Mouse (Mus musculus): ENCODE data around the gene Atxn7l1.
"Not testable (repeated sequence)": the region's sequence is repeated elsewhere in the genome, so short reads cannot be mapped to it uniquely, and the experiment has no call there.

GRCm38 (mm10) chr12:33164019-33164418 lies 16.5 kb downstream of the Atxn7l1 start:
- TF ChIP-seq USF1 (IDR thresholded peaks at IDR 0.05; ENCODE audit: low read depth); POLR2A (IDR thresholded peaks at IDR 0.05; ENCODE audit: insufficient read length, low read depth); POLR2AphosphoS2 (IDR thresholded peaks at IDR 0.05; ENCODE audit: insufficient read length, low read depth); MAX (IDR thresholded peaks at IDR 0.05; ENCODE audit: low read depth); E2F4 (IDR thresholded peaks at IDR 0.05; ENCODE audit: insufficient read depth); CEBPB (IDR thresholded peaks at IDR 0.05; ENCODE audit: insufficient read depth, poor library complexity, severe bottlenecking); MYOD1 (IDR thresholded peaks at IDR 0.05; ENCODE audit: control insufficient read depth in 1 of 3, insufficient read length in 2 of 3, low read depth in 2 of 3): not testable (repeated sequence)

Data from myocyte (in vitro differentiated cells).